Mouse (Mus musculus) lung, embryonic 15.5 days (tissue): Measurements from ENCODE around the gene Mtmr11. TPM values are rescaled to one million over a fixed set of nuclear protein-coding genes. Genes with fewer than 3 reads are reported as not detected.
A peak's percentile ranks its signal among the peaks of the same experiment; 100 is the strongest.

ENCODE experiments used
- ATAC-seq: fragments of 200-750 bp; cut with Nextera tagmentation; 2 replicates; pipeline ENCODE4 v1.8.0; 2017; ENCODE audit warnings: moderate number of reproducible peaks, borderline replicate concordance; ENCODE audit not compliant: low FRiP score, low TSS enrichment; ENCODE audit errors: extremely low read depth
- H3K27ac ChIP-seq: fragments of 300-500 bp; sonication (generic); 2 replicates; pipeline ENCODE4 v1.5.1; 2015; ENCODE audit warnings: moderate library complexity, mild to moderate bottlenecking, inconsistent platforms
- H3K27me3 ChIP-seq: fragments of 300-500 bp; sonication (generic); 2 replicates; pipeline ENCODE4 v1.6.1; 2015; ENCODE audit warnings: inconsistent platforms
- H3K36me3 ChIP-seq: fragments of 300-500 bp; sonication (generic); 2 replicates; pipeline ENCODE4 v1.6.1; 2015; ENCODE audit warnings: inconsistent platforms
- H3K4me1 ChIP-seq: fragments of 300-500 bp; sonication (generic); 2 replicates; pipeline ENCODE4 v1.6.1; 2015; ENCODE audit warnings: inconsistent platforms
- H3K4me2 ChIP-seq: fragments of 300-500 bp; sonication (generic); 2 replicates; pipeline ENCODE4 v1.6.1; 2015; ENCODE audit warnings: inconsistent platforms, mild to moderate bottlenecking, moderate library complexity
- H3K4me3 ChIP-seq: fragments of 300-500 bp; sonication (generic); 2 replicates; pipeline ENCODE4 v1.5.1; 2015; ENCODE audit warnings: mild to moderate bottlenecking, inconsistent platforms
- H3K9ac ChIP-seq: fragments of 300-500 bp; sonication (generic); 2 replicates; pipeline ENCODE4 v1.6.1; 2015; ENCODE audit warnings: inconsistent platforms
- H3K9me3 ChIP-seq: fragments of 300-500 bp; sonication (generic); 2 replicates; pipeline ENCODE4 v1.6.1; 2016; ENCODE audit warnings: inconsistent platforms
- WGBS: fragments of 180-500 bp; shearing (Covaris S2); methylation state at CpG from one replicate; pipeline ENCODE4 v1.1.7; 2015; 5-methylcytosine and 5-hydroxymethylcytosine counted together
- microRNA-seq: library from miRNA; unstranded; fragments of <30 nt; microRNA quantifications from one replicate; pipeline ENCODE4, GENCODE M21; 2016
- polyA plus RNA-seq: library from polyadenylated mRNA; unstranded; fragments of >200 nt; fragmentation: Nextera tagmentation; extraction: Ambion mirVana; gene quantifications from 2 replicates; pipeline ENCODE4 v1.2.1, GENCODE M21; 2015

The Mtmr11 gene
- polyA plus RNA-seq, 1 experiment from 2014 or later, result 14.9 TPM

DNA sequence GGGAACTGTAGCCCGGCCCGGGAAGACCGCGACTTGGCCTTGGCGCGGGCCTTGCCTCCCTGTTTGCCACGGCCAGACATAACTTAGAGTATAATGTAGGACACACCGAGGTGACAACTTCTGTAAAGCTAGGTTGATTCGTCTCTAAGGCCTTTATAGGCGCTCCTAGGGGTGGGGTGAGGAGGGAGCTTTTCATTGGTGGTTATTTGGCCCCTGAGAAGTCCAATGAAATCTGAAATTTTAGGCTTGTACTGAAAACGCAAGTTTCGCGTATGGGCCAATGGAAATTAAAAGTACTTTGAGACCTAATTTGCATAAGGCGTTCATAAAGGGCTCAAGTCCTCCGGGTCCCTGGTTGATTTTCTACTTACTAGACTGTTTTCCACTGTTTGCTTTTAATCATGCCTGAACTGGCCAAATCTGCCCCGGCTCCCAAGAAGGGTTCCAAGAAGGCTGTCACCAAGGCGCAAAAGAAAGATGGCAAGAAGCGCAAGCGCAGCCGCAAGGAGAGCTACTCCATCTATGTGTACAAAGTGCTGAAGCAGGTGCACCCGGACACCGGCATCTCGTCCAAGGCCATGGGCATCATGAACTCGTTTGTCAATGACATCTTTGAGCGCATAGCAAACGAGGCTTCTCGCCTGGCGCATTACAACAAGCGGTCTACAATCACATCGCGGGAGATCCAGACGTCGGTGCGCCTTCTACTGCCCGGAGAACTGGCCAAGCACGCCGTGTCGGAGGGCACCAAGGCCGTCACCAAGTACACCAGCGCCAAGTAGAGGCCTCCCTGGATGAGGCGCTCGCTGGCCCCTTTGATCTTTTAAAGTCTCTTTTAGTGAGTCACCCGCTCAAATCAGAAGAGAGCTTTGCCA lies 59.2 kb downstream of the Mtmr11 start, which contains the start of the genes Hist2h2ac and Hist2h2be:
TSS of gene Hist2h2ac (minus strand) at position 116 of the 875 bp plus-strand sequence.
TSS of gene Hist2h2be (plus strand) at position 355 of the 875 bp plus-strand sequence.
- peak within 1 kb of the TSS; percentile 97 for H3K27ac ChIP-seq
- no peaks in the 10 kb centered on the region for H3K36me3 ChIP-seq
- H3K27me3 ChIP-seq, result no peaks in the 10 kb centered on the region
- H3K9me3 ChIP-seq, result no peaks in the 10 kb centered on the region
- H3K4me2 ChIP-seq, result peak within 1 kb of the TSS; percentile 89
- peak within 1 kb of the TSS; percentile 55 for H3K4me3 ChIP-seq
- under 1% methylated on average over 43 of the region's 43 CpGs for WGBS
- H3K9ac ChIP-seq, result peak within 1 kb of the TSS; percentile 90
- peak; percentile 93 for ATAC-seq
- peaks cover 27% of the 10 kb centered on the region for H3K4me1 ChIP-seq

Small RNAs within 50 kb of the gene (microRNA-seq; reads per million reads assigned to microRNA genes)
- gene Gm44492, result not detected

Other genes starting within 250 kb of the Mtmr11 start
- gene Anp32e, start 232.8 kb upstream of the Mtmr11 start, polyA plus RNA-seq, result 222 and 233 TPM in 2 replicates
- 36.0 and 38.2 TPM in 2 replicates for gene Plekho1, start 166.0 kb upstream of the Mtmr11 start, polyA plus RNA-seq
- 32.2 and 33.4 TPM in 2 replicates for gene Vps45, start 103.5 kb upstream of the Mtmr11 start, polyA plus RNA-seq
- 22.0 and 22.9 TPM in 2 replicates for gene Otud7b, start 57.5 kb upstream of the Mtmr11 start, polyA plus RNA-seq
- gene Sf3b4, start 10.3 kb downstream of the Mtmr11 start, polyA plus RNA-seq, result 168 and 175 TPM in 2 replicates
- gene Sv2a, start 19.1 kb downstream of the Mtmr11 start, polyA plus RNA-seq, result 3.7 and 4.4 TPM in 2 replicates
- 56.8 and 64.4 TPM in 2 replicates for gene Bola1, start 57.7 kb downstream of the Mtmr11 start, polyA plus RNA-seq
- 1.1 and 1.4 TPM in 2 replicates for gene Hist2h2ab, start 57.9 kb downstream of the Mtmr11 start, polyA plus RNA-seq
- gene Hist2h2ac, start 58.9 kb downstream of the Mtmr11 start, polyA plus RNA-seq, result 13.7 and 17.4 TPM in 2 replicates
- gene Hist2h2be, start 59.1 kb downstream of the Mtmr11 start, polyA plus RNA-seq, result 7.2 and 7.4 TPM in 2 replicates
- gene Hist2h3c2, start 77.1 kb downstream of the Mtmr11 start, polyA plus RNA-seq, result 9.8 and 13.7 TPM in 2 replicates
- gene Hist2h2aa2, start 78.3 kb downstream of the Mtmr11 start, polyA plus RNA-seq, result 58.4 and 70.0 TPM in 2 replicates
- 20.4 and 20.5 TPM in 2 replicates for gene Hist2h2aa1, start 83.5 kb downstream of the Mtmr11 start, polyA plus RNA-seq
- gene Hist2h3c1, start 84.7 kb downstream of the Mtmr11 start, polyA plus RNA-seq, result 0.45 and 1.9 TPM in 2 replicates
- gene Hist2h4, start 101.3 kb downstream of the Mtmr11 start, polyA plus RNA-seq, result 15.9 and 16.1 TPM in 2 replicates
- gene Hist2h3b, start 106.7 kb downstream of the Mtmr11 start, polyA plus RNA-seq, result 87.1 and 95.3 TPM in 2 replicates
- 10.1 and 18.0 TPM in 2 replicates for gene Hist2h2bb, start 107.7 kb downstream of the Mtmr11 start, polyA plus RNA-seq
- 2.4 and 3.6 TPM in 2 replicates for gene Fcgr1, start 132.0 kb downstream of the Mtmr11 start, polyA plus RNA-seq